Mouse (Mus musculus) lung, embryonic 16.5 days (tissue): Measurements from ENCODE around the gene Stip1. TPM values are rescaled to one million over a fixed set of nuclear protein-coding genes. Genes with fewer than 3 reads are reported as not detected.
A peak's percentile ranks its signal among the peaks of the same experiment; 100 is the strongest.

Source experiments
- ATAC-seq: fragments of 200-750 bp; cut with Nextera tagmentation; 2 replicates; pipeline ENCODE4 v1.8.0; 2017; ENCODE audit warnings: low read depth, mild to moderate bottlenecking, moderate library complexity
- H3K27ac ChIP-seq: fragments of 300-500 bp; sonication (generic); 2 replicates; pipeline ENCODE4 v1.5.1; 2014; ENCODE audit warnings: mild to moderate bottlenecking, control low read depth, low read length
- H3K27me3 ChIP-seq: fragments of 300-500 bp; sonication (generic); 2 replicates; pipeline ENCODE4 v1.6.1; 2014; ENCODE audit warnings: low read depth, low read length, mixed read lengths; ENCODE audit not compliant: control insufficient read depth, insufficient read depth
- H3K36me3 ChIP-seq: fragments of 300-500 bp; sonication (generic); 2 replicates; pipeline ENCODE4 v1.6.1; 2014; ENCODE audit warnings: low read length; ENCODE audit not compliant: control insufficient read depth, insufficient read depth
- H3K4me1 ChIP-seq: fragments of 300-500 bp; sonication (generic); replicated peaks from 2 replicates; pipeline ENCODE4 v1.6.1; 2014; ENCODE audit warnings: low read length, mixed read lengths; ENCODE audit not compliant: control insufficient read depth, insufficient read depth
- H3K4me2 ChIP-seq: fragments of 300-500 bp; sonication (generic); 2 replicates; pipeline ENCODE4 v1.6.1; 2014; ENCODE audit warnings: low read depth, low read length, control low read depth
- H3K4me3 ChIP-seq: fragments of 300-500 bp; sonication (generic); 2 replicates; pipeline ENCODE4 v1.5.1; 2014; ENCODE audit warnings: mild to moderate bottlenecking, low read length, control low read depth
- H3K9ac ChIP-seq: fragments of 300-500 bp; sonication (generic); 2 replicates; pipeline ENCODE4 v1.6.1; 2014; ENCODE audit warnings: low read length, control low read depth
- H3K9me3 ChIP-seq: fragments of 300-500 bp; sonication (generic); 2 replicates; pipeline ENCODE4 v1.6.1; 2016; ENCODE audit warnings: low read length; ENCODE audit not compliant: control insufficient read depth
- WGBS: fragments of 180-500 bp; shearing (Covaris S2); extraction: QIAGEN DNeasy Blood & Tissue Kit; methylation state at CpG from one replicate; pipeline ENCODE4 v1.1.7; 2014; 5-methylcytosine and 5-hydroxymethylcytosine counted together
- polyA plus RNA-seq: library from polyadenylated mRNA; unstranded; fragments of >200 nt; fragmentation: Nextera tagmentation; extraction: Ambion mirVana; gene quantifications from 2 replicates; pipeline ENCODE4 v1.2.1, GENCODE M21; 2015

The Stip1 gene
- polyA plus RNA-seq, 1 experiment from 2014 or later: 243 TPM

- Histone ChIP-seq H3K4me3 (peak within 1 kb of the TSS; percentile 65), H3K4me2 (peak within 1 kb of the TSS; percentile 84), H3K9me3 (no peaks in the 10 kb centered on the region), H3K27me3 (no peaks in the 10 kb centered on the region), H3K36me3 (peaks cover 19% of the 10 kb centered on the region), H3K4me1 (peaks cover 35% of the 10 kb centered on the region), H3K9ac (peak within 1 kb of the TSS; percentile 88), H3K27ac (peak within 1 kb of the TSS; percentile 93)
- WGBS: under 1% methylated on average over 38 of the region's 38 CpGs
- ATAC-seq: peak; percentile 90
Observed at GRCm38 (mm10) chr19:6980381-6981093, 59.2 kb downstream of the Stip1 start, which contains the start of gene Fkbp2. Fkbp2 (minus strand) TSS chr19:6980501.

GRCm38 (mm10) chr19:6979486-6980380 lies 60.0 kb downstream of the Stip1 start:
- Histone ChIP-seq H3K4me1 (peaks cover 35% of the 10 kb centered on the region), H3K27me3 (no peaks in the 10 kb centered on the region), H3K4me2 (peak overlapping the region; percentile 56), H3K9ac (peak overlapping the region; percentile 88), H3K36me3 (peaks cover 13% of the 10 kb centered on the region), H3K27ac (peak overlapping the region; percentile 93), H3K9me3 (no peaks in the 10 kb centered on the region), H3K4me3 (peak overlapping the region; percentile 65)
- WGBS: 1% methylated on average over 59 of the region's 59 CpGs
- peak; percentile 91 for ATAC-seq

- 7% methylated on average over 11 of the region's 11 CpGs for WGBS
- peak overlapping the region; percentile 65 for H3K4me3 ChIP-seq
- H3K27me3 ChIP-seq: no peaks in the 10 kb centered on the region
- peak overlapping the region; percentile 56 for H3K4me2 ChIP-seq
- H3K9ac ChIP-seq: peak overlapping the region; percentile 74
- H3K4me1 ChIP-seq: peaks cover 35% of the 10 kb centered on the region
- peaks cover 8% of the 10 kb centered on the region for H3K36me3 ChIP-seq
- ATAC-seq: no peak
- H3K27ac ChIP-seq: no peak overlapping the region
- no peaks in the 10 kb centered on the region for H3K9me3 ChIP-seq
Observed at GRCm38 (mm10) chr19:6979001-6979479, 60.7 kb downstream of the Stip1 start.

- Histone ChIP-seq H3K4me1 (peaks cover 39% of the 10 kb centered on the region), H3K9me3 (no peaks in the 10 kb centered on the region), H3K27ac (no peak overlapping the region), H3K9ac (peak overlapping the region; percentile 74; the same call in 1 of the 2 replicates), H3K4me2 (peak overlapping the region; percentile 56), H3K27me3 (no peaks in the 10 kb centered on the region), H3K4me3 (peak overlapping the region; percentile 65), H3K36me3 (peaks cover 7% of the 10 kb centered on the region)
- no peak for ATAC-seq
- WGBS: 34% methylated on average over 3 of the region's 3 CpGs
Observed at GRCm38 (mm10) chr19:6978639-6978974, 61.2 kb downstream of the Stip1 start.

- H3K4me2 ChIP-seq: peak overlapping the region; percentile 56
- H3K9ac ChIP-seq: peak overlapping the region; percentile 46; the same call in 1 of the 2 replicates
- H3K27ac ChIP-seq: no peak overlapping the region
- no peaks in the 10 kb centered on the region for H3K27me3 ChIP-seq
- peaks cover 39% of the 10 kb centered on the region for H3K4me1 ChIP-seq
- H3K9me3 ChIP-seq: no peaks in the 10 kb centered on the region
- peaks cover 7% of the 10 kb centered on the region for H3K36me3 ChIP-seq
- ATAC-seq: no peak
- H3K4me3 ChIP-seq: no peak overlapping the region; the same call in 1 of the 2 replicates
- WGBS: 72% methylated on average over 13 of the region's 13 CpGs
Observed at GRCm38 (mm10) chr19:6977759-6978638, 61.8 kb downstream of the Stip1 start.

DNA sequence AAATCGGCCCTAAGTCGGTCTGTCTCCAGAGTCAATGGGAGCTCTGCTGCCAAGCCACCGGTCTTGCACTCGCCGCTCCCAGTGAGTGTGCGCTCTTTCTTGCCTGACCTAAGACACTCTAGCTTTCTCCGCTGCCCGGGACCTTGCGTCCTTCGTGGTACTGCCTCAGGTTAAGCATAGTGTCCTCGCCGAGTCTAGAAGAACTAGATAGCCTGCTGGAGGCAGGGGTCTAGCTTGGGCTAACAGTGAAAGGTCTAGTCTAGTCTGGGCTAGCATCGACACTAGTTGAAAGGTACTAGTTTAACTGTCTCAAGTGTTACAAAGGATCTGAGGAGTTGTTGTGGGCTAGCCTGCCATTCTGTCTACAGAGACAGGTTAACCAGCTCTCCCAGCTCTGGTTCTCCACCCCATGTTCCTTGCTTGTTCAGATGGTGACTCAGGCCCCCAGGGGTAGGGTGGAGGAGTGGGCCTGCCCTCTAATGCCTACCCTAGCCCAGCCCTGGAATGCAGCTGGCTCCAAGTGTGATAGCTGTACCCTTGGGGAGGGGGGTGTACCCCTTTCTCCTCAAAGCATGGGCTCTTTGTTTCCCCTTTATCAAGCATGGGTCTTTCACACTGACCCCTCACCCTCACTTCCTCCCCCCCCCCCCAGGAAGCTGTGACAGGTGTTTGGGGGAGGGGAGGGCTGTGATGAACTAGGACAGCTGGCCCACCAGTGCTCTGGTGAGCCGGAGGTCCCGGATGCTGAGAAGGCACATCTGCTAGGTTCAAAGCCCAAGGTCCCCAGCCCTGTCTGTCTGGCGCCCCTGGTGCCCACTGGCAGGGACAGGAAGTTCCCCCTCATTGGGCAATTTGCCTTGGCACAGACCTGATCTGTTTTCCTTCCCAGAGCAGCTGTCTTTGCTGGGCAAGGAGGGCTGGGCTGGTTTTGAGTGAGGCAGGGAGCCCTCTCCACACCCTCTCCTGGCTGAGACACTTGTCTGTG lies 63.9 kb downstream of the Stip1 start, which contains the start of gene Plcb3:
TSS of gene Plcb3 (minus strand) at position 934 of the 985 bp plus-strand sequence.
- Histone ChIP-seq H3K27ac (peak within 1 kb of the TSS; percentile 92), H3K36me3 (peaks cover 7% of the 10 kb centered on the region), H3K9me3 (no peaks in the 10 kb centered on the region), H3K4me3 (peak within 1 kb of the TSS; percentile 73), H3K27me3 (no peaks in the 10 kb centered on the region), H3K4me2 (peak within 1 kb of the TSS; percentile 90), H3K9ac (peak within 1 kb of the TSS; percentile 78), H3K4me1 (peaks cover 33% of the 10 kb centered on the region)
- WGBS: 0% methylated on average over 16 of the region's 16 CpGs
- no peak for ATAC-seq

DNA sequence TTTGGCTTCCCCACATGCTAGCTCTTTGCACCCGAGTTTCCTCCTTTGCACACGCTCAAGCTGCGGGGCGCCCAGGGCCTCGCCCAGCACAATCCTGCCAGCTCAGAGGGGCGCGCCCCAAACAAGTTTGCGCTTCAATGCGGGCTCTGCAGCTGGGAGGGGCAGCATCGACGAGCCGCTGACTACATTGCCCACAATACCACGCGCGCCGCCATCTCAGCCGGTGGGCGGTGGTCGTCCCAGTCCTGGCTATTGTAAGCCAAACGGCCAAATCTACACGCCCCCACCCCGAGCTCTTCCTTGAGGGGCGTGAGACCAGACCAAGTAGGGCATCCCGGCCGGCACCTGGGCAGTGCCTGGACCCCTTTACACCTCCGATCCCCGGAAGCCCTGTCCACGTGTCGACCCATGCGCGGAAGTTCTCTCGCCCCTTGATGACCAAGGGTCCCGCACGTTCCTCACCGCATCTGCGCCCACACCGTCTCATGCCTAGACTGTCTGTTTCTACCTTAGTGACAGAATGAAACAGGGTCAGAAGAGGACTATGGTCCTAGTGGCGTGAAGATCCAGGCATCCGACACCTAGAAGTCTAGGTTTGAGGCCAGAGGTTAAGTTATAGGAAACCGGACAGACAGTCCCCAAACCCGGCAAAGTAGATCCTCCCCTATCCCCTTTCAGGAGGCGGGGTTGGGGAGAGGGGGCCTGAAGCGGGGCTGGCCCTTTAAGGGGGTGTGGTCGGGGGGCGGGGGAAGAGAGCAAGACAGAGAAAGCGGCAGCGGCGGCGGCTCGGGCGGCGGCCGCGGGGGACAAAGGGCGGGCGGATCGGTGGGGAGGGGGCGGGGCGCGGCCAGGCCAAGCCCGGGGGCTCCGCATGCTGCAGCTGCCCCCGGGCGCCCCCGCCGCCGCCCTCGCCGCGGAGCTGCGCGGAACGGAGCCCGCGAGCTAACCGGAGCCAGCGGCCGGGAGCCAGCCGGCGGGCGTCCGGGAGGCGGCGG lies 65.3 kb downstream of the Stip1 start, which contains the start of gene Ppp1r14b:
TSS of gene Ppp1r14b (plus strand) at position 758 of the 995 bp plus-strand sequence.
- Histone ChIP-seq H3K4me3 (peak within 1 kb of the TSS; percentile 73), H3K4me2 (peak within 1 kb of the TSS; percentile 90), H3K9ac (peak within 1 kb of the TSS; percentile 78), H3K27ac (peak within 1 kb of the TSS; percentile 92), H3K4me1 (peaks cover 45% of the 10 kb centered on the region), H3K36me3 (peaks cover 7% of the 10 kb centered on the region), H3K27me3 (no peaks in the 10 kb centered on the region), H3K9me3 (no peaks in the 10 kb centered on the region)
- 1% methylated on average over 52 of the region's 84 CpGs for WGBS
- peak; percentile 74 for ATAC-seq
